12 mouse cellular contexts compared by ENCODE assay signal in the genomic region with DNA sequence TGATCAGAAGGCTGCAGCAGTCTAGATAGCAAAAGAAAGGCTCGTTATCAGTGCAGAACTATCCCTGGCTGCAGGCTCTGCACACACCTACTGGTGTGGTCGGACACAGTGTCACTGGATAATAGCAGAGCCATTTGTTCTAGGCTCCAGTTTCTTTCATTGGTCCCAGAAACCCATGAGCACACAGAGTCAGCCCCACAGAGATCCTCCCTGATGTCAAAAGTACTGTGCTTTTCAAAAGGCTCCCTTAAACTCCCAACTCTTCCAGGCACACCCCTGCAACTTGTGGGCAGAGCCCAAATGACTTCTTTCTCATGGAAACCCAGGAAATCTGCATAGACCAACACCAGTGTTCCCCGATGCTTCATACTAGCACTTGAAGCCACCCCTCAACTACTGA.
"Had no signal": no experiment of that assay in that cellular context is flagged by ENCODE, and none has a peak within 500 bp of the region (broad histone marks: within the 10 kb centered on the region; RNA-seq: fewer than 3 reads in every experiment).

No protein-coding gene starts in this region.

- ATAC-seq: intestine, embryonic 16.5 days; midbrain, embryonic 13.5 days had no signal

- H3K9me3 ChIP-seq: kidney, embryonic 15.5 days; limb, embryonic 12.5 days; lung, embryonic 15.5 days; midbrain, embryonic 13.5 days had no signal

- H3K9ac ChIP-seq: kidney, embryonic 15.5 days; limb, embryonic 12.5 days; lung, embryonic 15.5 days; midbrain, embryonic 13.5 days had no signal

- H3K4me2 ChIP-seq: kidney, embryonic 15.5 days; limb, embryonic 12.5 days; lung, embryonic 15.5 days; midbrain, embryonic 13.5 days had no signal

- DNase-seq: kidney, adult 2 months; kidney, postnatal 14 days; layer of hippocampus, adult 9-11 months; lung, postnatal 14 days; thymus, adult 18-20 months; thymus, postnatal 14 days had no signal

- H3K27ac ChIP-seq: kidney, embryonic 15.5 days; limb, embryonic 12.5 days; lung, embryonic 15.5 days; macrophage; midbrain, embryonic 13.5 days had no signal

- H3K27me3 ChIP-seq: kidney, embryonic 15.5 days; limb, embryonic 12.5 days; lung, embryonic 15.5 days; midbrain, embryonic 13.5 days had no signal

- H3K36me3 ChIP-seq: midbrain, embryonic 13.5 days had no signal

- H3K4me3 ChIP-seq: kidney, embryonic 15.5 days; limb, embryonic 12.5 days; lung, embryonic 15.5 days; midbrain, embryonic 13.5 days had no signal
